Mouse (Mus musculus) midbrain, embryonic 11.5 days (tissue): ENCODE results near the gene Snx25. TPM values are rescaled to one million over a fixed set of nuclear protein-coding genes. Genes with fewer than 3 reads are reported as not detected.

ENCODE experiments used
- ATAC-seq: fragments of 200-750 bp; cut with Nextera tagmentation; 2 replicates; pipeline ENCODE4 v1.8.0; 2017; ENCODE audit warnings: moderate TSS enrichment, moderate library complexity; ENCODE audit not compliant: low FRiP score
- DNase-seq: peaks from one replicate; pipeline ENCODE4 v3.0.0; 2015; ENCODE audit warnings: low spot score; ENCODE audit errors: missing footprints
- H3K27ac ChIP-seq: fragments of 300-500 bp; sonication (generic); 2 replicates; pipeline ENCODE4 v1.5.1; 2014; ENCODE audit warnings: low read depth, low read length
- H3K27me3 ChIP-seq: fragments of 300-500 bp; sonication (generic); 2 replicates; pipeline ENCODE4 v1.6.1; 2014; ENCODE audit warnings: mild to moderate bottlenecking, low read length, moderate library complexity, mixed read lengths; ENCODE audit not compliant: control insufficient read depth, insufficient read depth
- H3K36me3 ChIP-seq: fragments of 300-500 bp; sonication (generic); 2 replicates; pipeline ENCODE4 v1.6.1; 2014; ENCODE audit warnings: mild to moderate bottlenecking, low read length, moderate library complexity, mixed read lengths; ENCODE audit not compliant: control insufficient read depth, insufficient read depth
- H3K4me1 ChIP-seq: fragments of 300-500 bp; sonication (generic); 2 replicates; pipeline ENCODE4 v1.6.1; 2014; ENCODE audit warnings: low read length; ENCODE audit not compliant: control insufficient read depth, insufficient read depth
- H3K4me2 ChIP-seq: fragments of 300-500 bp; sonication (generic); 2 replicates; pipeline ENCODE4 v1.6.1; 2014; ENCODE audit warnings: mild to moderate bottlenecking, moderate library complexity
- H3K4me3 ChIP-seq: fragments of 300-500 bp; sonication (generic); 2 replicates; pipeline ENCODE4 v1.5.1; 2014; ENCODE audit warnings: low read depth, low read length
- H3K9ac ChIP-seq: fragments of 300-500 bp; sonication (generic); 2 replicates; pipeline ENCODE4 v1.6.1; 2014; ENCODE audit warnings: low read length
- H3K9me3 ChIP-seq: fragments of 300-500 bp; sonication (generic); 2 replicates; pipeline ENCODE4 v1.6.1; 2016; ENCODE audit warnings: low read length; ENCODE audit not compliant: control insufficient read depth
- WGBS: fragments of 180-500 bp; shearing (Covaris S2); extraction: QIAGEN DNeasy Blood & Tissue Kit; methylation state at CpG from one replicate; pipeline ENCODE4 v1.1.7; 2014; 5-methylcytosine and 5-hydroxymethylcytosine counted together
- polyA plus RNA-seq: library from polyadenylated mRNA; unstranded; fragments of >200 nt; fragmentation: Nextera tagmentation; extraction: Ambion mirVana; gene quantifications from 2 replicates; pipeline ENCODE4 v1.2.1, GENCODE M21; 2014

Gene Snx25
- polyA plus RNA-seq, 1 experiment from 2014 or later, result 7.1 TPM

DNA sequence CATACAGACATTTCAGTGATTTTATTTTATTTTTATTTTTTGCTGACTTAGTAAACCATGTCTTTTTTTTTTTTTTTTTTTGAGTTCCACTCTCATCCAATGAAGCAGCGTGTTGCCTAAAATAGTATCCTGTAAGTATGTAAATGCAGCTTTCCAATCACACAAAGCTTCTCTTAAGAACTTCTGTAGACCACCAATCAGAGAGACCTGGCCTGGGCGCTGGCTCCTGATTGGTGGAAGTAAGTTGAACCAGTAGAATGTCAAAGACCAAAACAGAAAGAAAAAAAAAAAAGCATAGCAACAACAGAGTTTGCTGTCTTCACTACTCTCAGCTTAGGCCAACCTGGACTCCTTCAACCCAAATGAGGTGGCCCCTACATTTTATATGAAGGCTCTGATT is 141.7 kb downstream of the Snx25 start:
- Histone ChIP-seq H3K27ac (no peak overlapping the region), H3K27me3 (no peaks in the 10 kb centered on the region), H3K9me3 (no peaks in the 10 kb centered on the region), H3K4me2 (peak overlapping the region; percentile 34), H3K9ac (no peak overlapping the region), H3K4me1 (peaks cover 7% of the 10 kb centered on the region; the same call in 1 of the 2 replicates), H3K36me3 (no peaks in the 10 kb centered on the region), H3K4me3 (no peak overlapping the region)
- peak; percentile 46; the same call in 1 of the 2 replicates for ATAC-seq
- WGBS, result 48% methylated on average over 2 of the region's 2 CpGs
- DNase-seq, result no peak

DNA sequence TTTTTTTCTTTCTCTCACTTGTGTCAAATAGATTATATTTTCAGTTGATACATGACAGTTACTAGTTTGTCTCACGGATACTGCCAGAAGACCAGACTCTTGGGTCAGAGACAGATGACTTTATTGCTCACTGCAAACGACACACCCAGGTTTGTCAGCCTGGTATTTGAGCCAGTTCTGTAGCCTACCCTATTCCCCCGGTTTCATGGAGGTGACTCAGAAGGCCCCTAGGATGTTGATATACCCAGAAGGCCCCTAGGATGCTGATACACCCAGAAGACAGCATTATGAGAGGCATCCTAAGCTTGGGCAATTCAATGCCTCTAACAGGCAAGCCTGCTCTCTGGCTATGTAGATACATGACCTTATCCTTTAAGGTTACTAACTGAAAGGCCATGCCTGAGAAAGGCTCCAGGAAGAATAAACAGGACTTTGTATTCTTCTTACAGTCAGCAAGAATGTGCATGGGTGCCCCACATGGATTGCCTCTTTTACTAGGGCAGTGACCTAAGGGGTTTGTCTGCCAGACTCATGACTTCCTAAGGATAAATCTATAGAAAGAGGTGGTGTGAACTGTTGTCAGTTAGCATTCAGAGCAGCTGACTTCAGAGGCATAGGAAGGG is 144.8 kb downstream of the Snx25 start:
- no peaks in the 10 kb centered on the region for H3K27me3 ChIP-seq
- H3K9me3 ChIP-seq, result no peaks in the 10 kb centered on the region
- no peak overlapping the region for H3K4me3 ChIP-seq
- no peak overlapping the region for H3K27ac ChIP-seq
- WGBS, result 91% methylated on average over 3 of the region's 3 CpGs
- H3K4me1 ChIP-seq, result peaks cover 7% of the 10 kb centered on the region; the same call in 1 of the 2 replicates
- H3K9ac ChIP-seq, result no peak overlapping the region
- H3K36me3 ChIP-seq, result no peaks in the 10 kb centered on the region
- no peak overlapping the region for H3K4me2 ChIP-seq
- DNase-seq (no peak), ATAC-seq (no peak)

DNA sequence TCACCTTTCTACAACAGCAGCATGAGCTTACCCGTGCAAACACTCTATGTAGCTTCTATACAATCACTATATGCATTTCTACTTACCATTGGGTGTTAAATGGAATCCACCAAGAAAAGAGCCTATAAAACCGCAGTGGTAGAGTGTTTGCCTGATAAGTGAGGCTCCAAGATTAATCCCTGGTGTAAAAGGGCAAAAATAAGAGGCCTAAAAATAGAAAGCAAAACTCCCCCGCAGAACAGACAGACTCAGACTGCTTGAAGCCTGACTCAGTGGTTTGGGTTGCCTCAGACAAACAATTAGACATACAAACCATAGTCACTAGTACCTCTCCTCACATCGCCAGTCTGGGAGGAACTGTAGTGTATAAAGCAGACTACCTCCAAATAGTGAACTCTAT is 146.4 kb downstream of the Snx25 start, which contains the start of gene Ankrd37:
TSS of gene Ankrd37 (minus strand) at position 112 of the 400 bp plus-strand sequence.
- H3K4me1 ChIP-seq, result no peaks in the 10 kb centered on the region
- DNase-seq, result no peak
- no peak for ATAC-seq

DNA sequence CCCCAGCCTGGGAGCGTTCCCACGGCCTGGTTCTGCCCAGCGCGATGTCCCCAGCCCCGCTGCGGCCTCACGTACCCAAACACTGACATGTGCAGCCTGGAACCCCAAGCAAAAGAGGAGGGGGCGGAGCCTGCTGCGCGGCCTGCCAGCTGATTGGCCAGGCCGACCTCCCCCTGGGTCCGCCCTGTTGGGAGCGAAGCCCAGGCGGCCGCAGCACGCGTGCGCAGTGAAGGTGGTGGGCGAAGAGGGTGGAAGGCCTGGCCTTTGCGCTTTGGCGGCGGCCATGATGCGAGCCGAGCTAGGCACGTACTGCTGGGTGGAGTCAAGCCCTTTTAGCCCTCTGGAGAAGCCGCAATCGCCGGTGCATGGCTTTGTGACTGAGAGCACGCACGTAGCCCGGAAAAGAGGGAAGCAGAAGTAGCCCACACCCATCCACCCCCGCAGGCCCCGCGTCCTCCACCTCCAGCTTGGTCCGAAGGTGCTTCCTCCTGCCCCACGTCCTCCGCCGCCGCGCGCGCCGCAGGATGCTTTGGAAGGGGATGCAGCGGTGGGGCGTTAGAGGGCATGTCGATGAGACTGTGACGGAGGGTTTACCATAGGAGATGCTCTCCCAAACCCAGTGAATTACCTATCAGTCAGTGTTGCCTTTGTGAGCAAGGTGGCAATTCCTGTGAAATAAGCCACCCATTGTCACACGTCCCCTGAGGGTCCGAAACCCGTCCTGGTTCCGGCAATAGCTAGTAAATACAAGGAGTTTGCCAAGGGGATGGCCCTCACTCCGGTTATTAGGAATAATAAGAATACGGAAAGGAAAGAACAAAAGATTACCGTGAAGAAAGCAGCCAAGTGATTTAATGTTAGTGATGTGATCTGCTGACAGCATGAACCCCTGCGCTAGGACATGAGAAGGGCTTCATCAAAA is 151.9 kb downstream of the Snx25 start:
- Histone ChIP-seq H3K4me2 (peak overlapping the region; percentile 70), H3K27ac (peak overlapping the region; percentile 94), H3K9ac (peak overlapping the region; percentile 86), H3K27me3 (no peaks in the 10 kb centered on the region), H3K36me3 (no peaks in the 10 kb centered on the region; the same call in 1 of the 2 replicates), H3K9me3 (no peaks in the 10 kb centered on the region), H3K4me3 (peak overlapping the region; percentile 44), H3K4me1 (peaks cover 6% of the 10 kb centered on the region)
- peak; percentile 99 for ATAC-seq
- peak; percentile 100 for DNase-seq
- whole genome bisulfite sequencing, result 6% methylated on average over 55 of the region's 55 CpGs

More for the DNA sequence above, 146.4 kb downstream of the Snx25 start, which contains the start of gene Ankrd37:
- Histone ChIP-seq H3K27ac (no peak within 1 kb of the TSS), H3K4me2 (no peak within 1 kb of the TSS), H3K27me3 (no peaks in the 10 kb centered on the region), H3K9me3 (no peaks in the 10 kb centered on the region), H3K36me3 (no peaks in the 10 kb centered on the region), H3K4me3 (no peak within 1 kb of the TSS), H3K9ac (no peak within 1 kb of the TSS)
- 77% methylated on average over 4 of the region's 4 CpGs for WGBS

DNA sequence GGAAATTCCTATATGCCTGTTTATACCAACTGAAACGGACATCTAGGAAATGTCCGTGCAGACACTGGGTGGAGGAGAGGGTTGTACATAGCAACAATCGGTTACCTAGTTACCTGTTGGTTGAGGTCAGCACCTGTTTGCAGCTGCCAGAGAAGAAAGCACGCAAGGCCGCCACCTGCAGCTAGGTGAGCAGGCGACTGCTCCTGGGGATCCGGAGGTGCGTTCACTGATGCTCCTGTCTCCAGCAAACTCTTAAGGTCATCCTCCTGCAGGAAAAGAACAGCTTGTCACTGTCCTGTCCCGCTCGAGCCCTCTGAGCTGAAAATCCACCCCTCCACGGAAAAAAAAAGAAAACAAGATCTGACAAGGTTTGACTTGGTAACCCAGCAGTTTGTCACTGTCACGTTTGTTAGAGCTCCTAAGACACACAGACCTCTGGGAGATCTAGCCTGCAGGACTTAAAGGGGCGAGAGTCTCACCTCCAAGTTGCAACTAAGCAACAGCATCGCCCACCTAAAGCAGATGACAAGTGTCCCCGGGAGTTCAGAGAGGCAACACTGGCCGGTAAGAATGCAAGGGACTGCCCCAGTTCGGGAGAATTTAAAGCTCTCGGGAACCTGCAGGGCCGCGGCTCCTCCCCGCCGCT is 152.7 kb downstream of the Snx25 start, which contains the start of gene Lrp2bp:
TSS of gene Lrp2bp (plus strand) at position 166 of the 646 bp plus-strand sequence.
- Histone ChIP-seq H3K9me3 (no peaks in the 10 kb centered on the region), H3K27ac (peak within 1 kb of the TSS; percentile 94), H3K4me2 (peak within 1 kb of the TSS; percentile 70), H3K4me1 (peaks cover 6% of the 10 kb centered on the region), H3K9ac (peak within 1 kb of the TSS; percentile 86), H3K27me3 (no peaks in the 10 kb centered on the region), H3K36me3 (no peaks in the 10 kb centered on the region; the same call in 1 of the 2 replicates), H3K4me3 (peak within 1 kb of the TSS; percentile 44)
- ATAC-seq (peak; percentile 8), DNase-seq (no peak)
- WGBS, result 4% methylated on average over 22 of the region's 22 CpGs

DNA sequence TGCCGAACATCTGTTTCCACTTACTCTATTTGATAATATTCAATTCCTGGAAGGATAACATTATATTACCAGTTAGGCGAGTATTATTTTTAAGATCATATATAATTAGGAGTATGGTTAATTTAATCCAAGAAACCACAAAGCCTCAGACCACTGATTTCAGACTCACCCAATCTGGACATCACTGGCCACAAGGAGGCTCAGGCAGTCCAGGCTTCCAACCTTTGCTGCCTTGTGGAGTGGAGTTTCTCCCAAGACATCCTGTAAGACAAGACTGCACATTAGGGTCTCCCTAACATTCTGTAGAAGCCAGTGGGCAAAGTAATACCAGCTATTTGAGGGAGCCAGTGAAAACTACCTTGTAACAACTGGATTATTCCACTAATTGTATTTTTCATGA is 153.7 kb downstream of the Snx25 start:
- Histone ChIP-seq H3K9ac (no peak overlapping the region), H3K4me3 (no peak overlapping the region), H3K9me3 (no peaks in the 10 kb centered on the region), H3K4me1 (peaks cover 6% of the 10 kb centered on the region), H3K36me3 (no peaks in the 10 kb centered on the region; the same call in 1 of the 2 replicates), H3K27ac (no peak overlapping the region), H3K27me3 (no peaks in the 10 kb centered on the region), H3K4me2 (no peak overlapping the region)
- no peak for DNase-seq
- ATAC-seq, result no peak
- 87% methylated on average over 2 of the region's 2 CpGs for WGBS

DNA sequence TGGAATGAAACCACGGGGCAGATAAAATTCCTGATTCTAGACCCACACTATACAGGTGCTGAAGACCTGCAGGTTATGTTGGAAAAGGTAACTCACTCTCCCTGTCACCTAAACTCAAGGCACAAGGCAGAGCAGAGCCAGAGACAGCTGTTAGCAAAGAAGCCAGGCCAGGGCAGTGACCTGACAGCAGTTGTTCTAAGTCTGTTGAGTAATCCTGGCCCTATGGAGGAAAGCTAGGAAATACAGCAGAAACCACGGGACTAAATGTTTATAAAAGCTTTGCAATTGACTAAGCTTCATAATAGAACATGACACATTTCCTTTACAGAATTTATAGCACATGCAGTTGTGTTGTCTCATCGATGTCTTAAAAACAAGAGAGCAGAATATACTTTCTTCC is 156.4 kb downstream of the Snx25 start:
- Histone ChIP-seq H3K27ac (no peak overlapping the region), H3K9me3 (no peaks in the 10 kb centered on the region)

DNA sequence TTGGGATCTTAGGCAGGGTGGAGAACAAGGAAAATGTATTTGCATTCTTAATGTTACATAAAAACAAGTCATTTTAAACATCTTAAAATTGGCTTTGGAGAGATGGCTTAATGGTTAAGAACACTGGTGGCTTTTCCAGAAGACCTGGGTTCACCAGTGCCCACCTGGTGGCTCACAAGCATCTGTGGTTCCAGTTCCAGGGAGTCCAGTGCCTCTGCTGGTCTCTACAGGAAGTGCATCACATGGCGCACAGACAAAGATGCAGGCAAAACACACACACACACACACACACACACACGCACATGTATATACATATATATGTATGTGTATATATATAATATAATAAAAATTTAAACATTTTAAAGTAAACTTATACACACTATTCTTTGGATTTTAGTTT is 157.8 kb downstream of the Snx25 start:
- H3K27ac ChIP-seq, result no peak overlapping the region
- no peak overlapping the region for H3K9ac ChIP-seq
- H3K27me3 ChIP-seq, result no peaks in the 10 kb centered on the region
- H3K4me3 ChIP-seq, result no peak overlapping the region
- H3K4me1 ChIP-seq, result peaks cover 2% of the 10 kb centered on the region
- ATAC-seq (no peak), DNase-seq (no peak)
- H3K4me2 ChIP-seq, result no peak overlapping the region
- no peaks in the 10 kb centered on the region; the same call in 1 of the 2 replicates for H3K36me3 ChIP-seq
- WGBS, result 96% methylated on average over 2 of the region's 2 CpGs
- no peaks in the 10 kb centered on the region for H3K9me3 ChIP-seq

More for the DNA sequence above, 156.4 kb downstream of the Snx25 start:
- Histone ChIP-seq H3K4me3 (no peak overlapping the region), H3K4me1 (peaks cover 6% of the 10 kb centered on the region), H3K36me3 (no peaks in the 10 kb centered on the region; the same call in 1 of the 2 replicates), H3K9ac (no peak overlapping the region), H3K27me3 (no peaks in the 10 kb centered on the region), H3K4me2 (no peak overlapping the region)
- ATAC-seq, result no peak
- no peak for DNase-seq
- WGBS, result 92% methylated on average over 3 of the region's 3 CpGs
